Mouse (Mus musculus) cerebellum, adult 2 months (tissue): Measurements from ENCODE around the gene Ppm1e. TPM values are rescaled to one million over a fixed set of nuclear protein-coding genes. Genes with fewer than 3 reads are reported as not detected.

Experiments used
- DNase-seq, 2 experiments: peaks; one replicate each; pipeline ENCODE4 v3.0.0; 2021
- H3K27ac ChIP-seq: fragments of 200-500 bp; 2 replicates; pipeline ENCODE4 v1.5.1; 2012; ENCODE audit warnings: low read length, control low read depth, inconsistent platforms; ENCODE audit not compliant: insufficient read depth
- H3K27me3 ChIP-seq: fragments of 200-500 bp; 2 replicates; pipeline ENCODE4 v1.6.1; 2012; ENCODE audit warnings: inconsistent platforms, mild to moderate bottlenecking, low read length, moderate library complexity; ENCODE audit not compliant: control insufficient read depth, insufficient read depth
- H3K4me1 ChIP-seq: fragments of 200-500 bp; 2 replicates; pipeline ENCODE4 v1.6.1; 2011; ENCODE audit warnings: low read length; ENCODE audit not compliant: control insufficient read depth, insufficient read depth
- H3K4me3 ChIP-seq: fragments of 200-500 bp; replicated peaks from 2 replicates; pipeline ENCODE3; 2011; ENCODE audit warnings: mild to moderate bottlenecking, low read depth, low read length, control low read depth; ENCODE audit not compliant: insufficient read depth
- CTCF ChIP-seq: fragments of 200-500 bp; IDR thresholded peaks from 2 replicates; pipeline ENCODE4 v1.5.1; 2011; ENCODE audit warnings: low read depth, mild to moderate bottlenecking, control low read depth, low read length, moderate library complexity, borderline replicate concordance; ENCODE audit not compliant: insufficient read depth
- POLR2A ChIP-seq: fragments of 200-500 bp; IDR thresholded peaks from 2 replicates; pipeline ENCODE4 v1.6.1; 2011; ENCODE audit warnings: low read length, control low read depth, borderline replicate concordance; ENCODE audit not compliant: insufficient read depth
- WGBS: fragments of 180-500 bp; shearing (Covaris S2); methylation state at CpG from one replicate; pipeline ENCODE4 v1.1.7; 2018; 5-methylcytosine and 5-hydroxymethylcytosine counted together
- polyA plus RNA-seq: library from polyadenylated mRNA; depleted of rRNA; stranded (reverse); fragments of >200 nt; gene quantifications from 2 replicates; pipeline ENCODE4 v1.2.3, GENCODE M21; 2012

Ppm1e gene
- polyA plus RNA-seq, 1 experiment = 31.3 TPM

DNA sequence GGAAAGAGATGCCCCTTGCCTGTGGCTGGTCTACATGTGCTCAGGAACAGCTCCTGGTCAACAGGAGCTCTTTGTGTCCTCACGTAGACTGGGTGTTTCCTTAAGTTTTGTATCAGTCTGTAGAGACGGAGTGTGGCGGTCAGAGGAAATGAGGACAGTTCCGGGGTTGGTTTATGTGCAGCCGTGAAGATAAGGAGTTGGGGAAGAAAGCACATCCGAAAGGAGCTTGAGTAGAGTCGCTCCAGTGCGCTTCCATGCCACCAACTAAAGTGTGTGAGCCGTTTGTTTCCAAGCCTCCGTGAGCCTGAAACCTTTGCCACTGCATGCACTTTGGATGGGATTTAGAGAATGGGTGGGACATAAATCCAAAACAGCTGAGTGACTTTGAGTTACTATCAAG, 99.0 kb downstream of the Ppm1e start:
- TF ChIP-seq CTCF = no peak
- no peak for TF ChIP-seq POLR2A
- Histone ChIP-seq H3K4me1 (no peaks in the 10 kb centered on the region), H3K27ac (no peak overlapping the region), H3K27me3 (no peaks in the 10 kb centered on the region), H3K4me3 (no peak overlapping the region)
- WGBS = 93% methylated on average over 10 of the region's 10 CpGs
- DNase-seq = no peak

DNA sequence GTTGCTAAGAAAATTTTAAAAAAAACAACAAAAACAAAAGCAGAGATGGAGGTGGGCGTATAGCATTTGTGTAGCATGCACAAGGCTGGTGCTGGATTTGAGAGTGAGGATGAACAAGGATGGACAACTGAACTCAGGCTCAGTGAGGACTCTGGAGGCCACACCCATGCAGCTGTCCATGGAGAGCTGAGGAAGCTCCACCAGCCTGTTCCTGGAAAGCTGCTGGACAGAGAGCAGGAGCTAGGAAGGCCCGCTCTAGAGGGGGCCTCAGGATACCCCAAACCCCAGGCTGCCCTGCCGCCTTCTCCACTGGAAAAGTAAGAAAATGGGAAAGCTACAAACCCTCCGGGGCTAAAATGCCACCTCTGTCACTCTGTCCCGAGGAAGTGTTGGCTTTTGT, 101.5 kb downstream of the Ppm1e start:
- no peak for DNase-seq
- WGBS = 94% methylated on average over 5 of the region's 5 CpGs
- no peak overlapping the region for H3K4me3 ChIP-seq

DNA sequence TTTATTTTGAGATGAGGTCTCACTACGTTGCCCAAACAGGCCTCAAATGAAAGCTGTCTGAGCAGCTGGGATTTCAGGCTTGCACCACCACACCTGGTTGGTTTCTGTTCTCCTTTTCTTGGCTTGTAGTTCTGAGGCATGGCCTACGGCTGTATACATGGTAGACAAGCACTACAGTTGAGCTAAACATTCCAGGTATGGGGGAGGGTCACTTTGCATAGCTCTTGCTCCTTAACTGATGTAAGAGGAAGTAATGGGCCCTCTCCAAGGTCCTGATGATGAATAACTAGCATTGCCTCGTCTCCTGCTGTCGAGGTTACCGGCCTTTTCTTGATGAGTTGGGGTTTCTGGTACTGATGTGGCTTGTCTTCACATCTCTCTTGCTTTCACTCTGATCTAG, 104.7 kb downstream of the Ppm1e start:
- Histone ChIP-seq H3K4me3 (no peak overlapping the region), H3K27ac (no peak overlapping the region), H3K4me1 (no peaks in the 10 kb centered on the region), H3K27me3 (no peaks in the 10 kb centered on the region)
- WGBS = 78% methylated on average over 5 of the region's 5 CpGs
- no peak for DNase-seq
- TF ChIP-seq POLR2A = no peak
- TF ChIP-seq CTCF = no peak

More for the DNA sequence above, 101.5 kb downstream of the Ppm1e start:
- Histone ChIP-seq H3K27me3 (no peaks in the 10 kb centered on the region), H3K4me1 (no peaks in the 10 kb centered on the region), H3K27ac (no peak overlapping the region)
- TF ChIP-seq POLR2A = no peak
- no peak for TF ChIP-seq CTCF

DNA sequence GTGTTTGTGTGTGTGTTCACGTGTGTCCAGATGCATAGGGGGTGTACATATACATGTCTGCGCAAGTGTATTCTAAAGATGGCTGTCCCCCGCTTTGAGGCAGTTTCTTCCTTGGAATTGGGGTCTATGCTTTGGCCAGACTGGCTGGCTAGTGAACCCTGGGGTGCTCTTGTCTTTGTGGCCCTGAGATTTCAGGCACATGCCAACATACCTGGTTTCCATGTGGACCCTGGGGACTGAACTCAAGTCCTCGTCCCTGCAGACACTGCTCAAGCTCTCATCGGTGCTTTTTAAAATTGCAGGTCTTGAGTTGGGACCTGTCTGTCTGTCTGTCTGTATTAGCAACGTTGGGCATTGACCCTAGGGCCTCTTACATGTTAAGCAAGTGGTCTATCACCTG, 105.5 kb downstream of the Ppm1e start:
- 90% methylated on average over 6 of the region's 6 CpGs for WGBS

DNA sequence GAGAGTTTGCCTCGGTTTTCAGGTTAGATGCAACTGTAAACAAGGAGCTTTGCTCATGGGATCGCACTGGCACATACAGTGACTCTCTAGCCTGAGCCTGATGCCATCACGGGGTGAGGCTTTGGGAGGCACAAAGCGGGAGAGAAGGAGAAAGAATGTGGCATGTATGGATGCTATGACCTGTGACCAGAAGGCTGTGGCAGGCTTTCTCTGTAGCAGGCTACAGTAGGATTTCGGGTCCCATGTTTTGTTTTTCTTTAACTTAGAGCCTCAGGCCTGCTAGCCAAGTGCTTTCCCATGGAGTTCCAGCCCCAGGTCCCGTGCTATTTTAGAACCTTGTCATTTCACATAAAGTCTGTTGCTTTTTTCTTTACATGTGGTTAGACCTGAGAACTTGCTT, 108.7 kb downstream of the Ppm1e start:
- WGBS = 80% methylated on average over 6 of the region's 6 CpGs
- H3K27ac ChIP-seq = no peak overlapping the region
- DNase-seq = no peak
- TF ChIP-seq POLR2A (no peak), CTCF (no peak)
- peaks cover 3% of the 10 kb centered on the region; the same call in 1 of the 2 replicates for H3K4me1 ChIP-seq
- H3K27me3 ChIP-seq = no peaks in the 10 kb centered on the region
- no peak overlapping the region for H3K4me3 ChIP-seq

More for the DNA sequence above, 105.5 kb downstream of the Ppm1e start:
- no peak for DNase-seq
- Histone ChIP-seq H3K27ac (no peak overlapping the region), H3K27me3 (no peaks in the 10 kb centered on the region), H3K4me1 (no peaks in the 10 kb centered on the region), H3K4me3 (no peak overlapping the region)
- no peak for TF ChIP-seq CTCF
- TF ChIP-seq POLR2A = no peak

DNA sequence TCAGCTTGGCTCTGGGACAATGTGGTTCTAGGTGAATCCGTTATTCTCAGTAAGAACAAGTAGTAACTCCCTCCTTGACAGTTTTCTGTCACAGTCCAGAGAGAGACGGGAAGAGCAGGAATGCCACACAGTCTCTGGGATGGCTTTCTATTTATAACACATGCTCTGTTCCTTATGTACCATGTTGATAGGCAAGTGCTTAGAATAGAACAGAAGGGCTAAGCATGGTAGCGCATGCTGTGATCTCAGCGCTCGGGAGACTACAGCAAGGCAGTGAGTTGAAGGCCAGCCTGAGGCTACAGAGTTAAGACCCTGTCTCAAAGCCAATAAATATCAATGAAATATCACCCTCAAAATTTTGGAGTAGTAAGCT, 111.3 kb downstream of the Ppm1e start:
- no peak overlapping the region for H3K4me3 ChIP-seq
- H3K27ac ChIP-seq = no peak overlapping the region
- no peak for DNase-seq
- H3K27me3 ChIP-seq = no peaks in the 10 kb centered on the region
- H3K4me1 ChIP-seq = peaks cover 3% of the 10 kb centered on the region; the same call in 1 of the 2 replicates
- 32% methylated on average over 5 of the region's 5 CpGs for WGBS
- TF ChIP-seq POLR2A (no peak), CTCF (no peak)

DNA sequence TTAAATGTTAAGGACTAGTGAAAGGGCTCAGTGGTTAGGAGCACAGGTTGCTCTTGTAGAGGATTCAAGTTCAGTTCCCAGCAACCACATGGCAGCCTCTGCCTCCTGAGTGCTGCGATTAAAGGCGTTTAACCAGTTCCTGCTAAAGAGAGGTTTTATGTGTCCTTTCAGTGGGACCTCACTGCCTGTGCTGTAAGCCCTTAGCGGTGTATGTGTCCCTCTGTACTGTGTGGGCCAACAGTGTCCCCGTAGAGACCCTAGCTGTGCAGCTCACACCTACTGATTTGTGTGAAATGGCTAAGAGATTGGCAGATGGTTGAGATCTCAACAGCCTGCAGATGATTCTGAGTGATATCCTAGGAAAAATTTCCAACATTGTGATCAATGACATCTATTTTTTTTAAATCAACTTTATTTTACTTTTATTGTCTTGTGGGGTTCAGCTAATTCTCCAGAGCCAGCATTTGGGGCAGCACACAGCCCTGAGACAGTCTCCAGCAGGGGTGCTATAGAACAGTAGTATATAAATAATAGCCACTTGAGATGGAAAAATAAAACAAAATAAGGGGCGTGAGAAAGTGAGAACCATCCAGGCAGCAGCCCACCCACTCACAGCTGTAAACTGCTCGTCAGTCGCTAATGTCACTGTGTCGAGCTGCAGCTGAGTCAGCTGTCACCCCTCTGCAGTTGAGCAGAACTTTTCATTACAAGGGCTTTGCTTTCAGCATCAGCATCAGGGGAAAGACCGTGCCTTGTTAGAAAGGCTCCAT, 111.9 kb downstream of the Ppm1e start:
- no peak overlapping the region for H3K27ac ChIP-seq
- TF ChIP-seq CTCF = no peak
- TF ChIP-seq POLR2A = no peak
- H3K4me3 ChIP-seq = no peak overlapping the region
- WGBS = 59% methylated on average over 9 of the region's 9 CpGs
- no peaks in the 10 kb centered on the region for H3K27me3 ChIP-seq
- peaks cover 3% of the 10 kb centered on the region; the same call in 1 of the 2 replicates for H3K4me1 ChIP-seq
- DNase-seq = no peak

DNA sequence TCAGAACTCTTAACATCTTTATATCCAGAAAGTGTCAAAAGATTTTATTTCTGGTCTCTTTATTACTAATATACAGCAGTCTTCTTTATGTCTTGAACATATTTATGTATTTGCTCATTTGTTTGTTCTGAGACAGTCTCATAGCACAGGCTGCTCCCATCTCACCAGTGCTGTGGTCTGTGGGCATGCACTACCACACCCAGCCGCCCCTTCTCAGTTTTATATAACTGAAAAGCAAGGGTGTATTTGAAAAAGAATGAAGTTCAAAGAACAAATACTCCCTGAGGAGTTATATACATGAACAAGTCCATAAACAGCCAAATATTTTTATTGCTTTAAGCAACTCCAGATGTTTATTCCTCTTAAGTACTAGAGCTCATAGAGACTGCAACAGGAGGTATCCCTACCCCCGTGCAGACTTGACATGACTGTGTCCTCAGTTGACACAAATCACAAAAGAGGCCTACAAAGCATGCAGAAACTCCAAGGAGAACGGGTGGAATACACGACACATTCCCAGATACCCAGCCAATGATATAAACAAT, 112.6 kb downstream of the Ppm1e start:
- Histone ChIP-seq H3K27me3 (no peaks in the 10 kb centered on the region), H3K4me1 (peaks cover 3% of the 10 kb centered on the region; the same call in 1 of the 2 replicates), H3K27ac (no peak overlapping the region), H3K4me3 (no peak overlapping the region)
- 86% methylated on average over 4 of the region's 4 CpGs for WGBS
- no peak for TF ChIP-seq POLR2A
- TF ChIP-seq CTCF = no peak
- no peak for DNase-seq
